Mouse (Mus musculus) hindbrain, embryonic 15.5 days (tissue): ENCODE measurements around the gene Iqgap3. TPM values are rescaled to one million over a fixed set of nuclear protein-coding genes. Genes with fewer than 3 reads are reported as not detected.

Experiments used
- ATAC-seq: fragments of 200-750 bp; cut with Nextera tagmentation; 2 replicates; pipeline ENCODE4 v1.8.0; 2017; ENCODE audit warnings: low read depth, moderate number of reproducible peaks, moderate TSS enrichment; ENCODE audit not compliant: low FRiP score
- H3K27ac ChIP-seq: fragments of 300-500 bp; sonication (generic); replicated peaks from 2 replicates; pipeline ENCODE4 v1.5.1; 2015; ENCODE audit warnings: mild to moderate bottlenecking, inconsistent platforms
- H3K27me3 ChIP-seq: fragments of 300-500 bp; sonication (generic); 2 replicates; pipeline ENCODE4 v1.6.1; 2015; ENCODE audit warnings: control low read depth, inconsistent platforms
- H3K36me3 ChIP-seq: fragments of 300-500 bp; sonication (generic); 2 replicates; pipeline ENCODE4 v1.6.1; 2015; ENCODE audit warnings: control low read depth, inconsistent platforms
- H3K4me1 ChIP-seq: fragments of 300-500 bp; sonication (generic); replicated peaks from 2 replicates; pipeline ENCODE4 v1.6.1; 2015; ENCODE audit warnings: control low read depth, inconsistent platforms
- H3K4me2 ChIP-seq: fragments of 300-500 bp; sonication (generic); 2 replicates; pipeline ENCODE4 v1.6.1; 2015; ENCODE audit warnings: moderate library complexity, mild to moderate bottlenecking, inconsistent platforms
- H3K4me3 ChIP-seq: fragments of 300-500 bp; sonication (generic); 2 replicates; pipeline ENCODE4 v1.5.1; 2015; ENCODE audit warnings: mild to moderate bottlenecking, inconsistent platforms
- H3K9ac ChIP-seq: fragments of 300-500 bp; sonication (generic); 2 replicates; pipeline ENCODE4 v1.6.1; 2015; ENCODE audit warnings: inconsistent platforms
- H3K9me3 ChIP-seq: fragments of 300-500 bp; sonication (generic); 2 replicates; pipeline ENCODE4 v1.6.1; 2016; ENCODE audit warnings: control low read depth, inconsistent platforms
- WGBS: fragments of 180-500 bp; shearing (Covaris S2); methylation state at CpG from one replicate; pipeline ENCODE4 v1.1.7; 2015; 5-methylcytosine and 5-hydroxymethylcytosine counted together
- polyA plus RNA-seq: library from polyadenylated mRNA; unstranded; fragments of >200 nt; fragmentation: Nextera tagmentation; extraction: Ambion mirVana; gene quantifications from 2 replicates; pipeline ENCODE4 v1.2.1, GENCODE M21; 2015

The Iqgap3 gene
- polyA plus RNA-seq = 3.4 and 4.4 TPM in 2 replicates

- H3K4me3 ChIP-seq = peak within 1 kb of the TSS; percentile 42
- H3K27me3 ChIP-seq = no peaks in the 10 kb centered on the region
- peak within 1 kb of the TSS; percentile 30; the same call in 1 of the 2 replicates for H3K9ac ChIP-seq
- H3K4me2 ChIP-seq = peak within 1 kb of the TSS; percentile 76
- H3K36me3 ChIP-seq = no peaks in the 10 kb centered on the region
- peak within 1 kb of the TSS; percentile 46 for H3K27ac ChIP-seq
- H3K9me3 ChIP-seq = no peaks in the 10 kb centered on the region
- H3K4me1 ChIP-seq = peaks cover 17% of the 10 kb centered on the region
- ATAC-seq = peak; percentile 93
- WGBS = 19% methylated on average over 33 of the region's 33 CpGs
Measured at GRCm38 (mm10) chr3:88081345-88082223, at the start of gene Iqgap3. Iqgap3 (plus strand) TSS chr3:88081971.

- Histone ChIP-seq H3K4me1 (no peaks in the 10 kb centered on the region), H3K4me3 (no peak overlapping the region), H3K27ac (no peak overlapping the region), H3K4me2 (no peak overlapping the region), H3K9me3 (no peaks in the 10 kb centered on the region), H3K9ac (no peak overlapping the region), H3K27me3 (peaks cover 24% of the 10 kb centered on the region), H3K36me3 (no peaks in the 10 kb centered on the region)
- 74% methylated on average over 5 of the region's 5 CpGs for WGBS
- no peak for ATAC-seq
Measured at GRCm38 (mm10) chr3:88033506-88033905, 48.3 kb upstream of the Iqgap3 start.

GRCm38 (mm10) chr3:88035561-88036293 is 46.0 kb upstream of the Iqgap3 start:
- no peak for ATAC-seq
- Histone ChIP-seq H3K4me3 (no peak overlapping the region), H3K9ac (no peak overlapping the region), H3K9me3 (no peaks in the 10 kb centered on the region), H3K4me2 (no peak overlapping the region), H3K27ac (no peak overlapping the region), H3K36me3 (no peaks in the 10 kb centered on the region), H3K27me3 (peaks cover 27% of the 10 kb centered on the region), H3K4me1 (no peaks in the 10 kb centered on the region)
- 52% methylated on average over 1 of the region's 1 CpGs for WGBS

GRCm38 (mm10) chr3:88042661-88043421 is 38.9 kb upstream of the Iqgap3 start, which contains the start of gene Gpatch4:
Gpatch4 (plus strand) TSS chr3:88043108.
- Histone ChIP-seq H3K9me3 (no peaks in the 10 kb centered on the region), H3K4me1 (peaks cover 16% of the 10 kb centered on the region), H3K27me3 (peaks cover 15% of the 10 kb centered on the region; the same call in 1 of the 2 replicates), H3K27ac (peak within 1 kb of the TSS; percentile 68), H3K4me3 (peak within 1 kb of the TSS; percentile 78), H3K9ac (peak within 1 kb of the TSS; percentile 55), H3K36me3 (no peaks in the 10 kb centered on the region), H3K4me2 (peak within 1 kb of the TSS; percentile 81)
- WGBS = 9% methylated on average over 36 of the region's 36 CpGs
- ATAC-seq = peak; percentile 95

GRCm38 (mm10) chr3:88049532-88049931 is 32.2 kb upstream of the Iqgap3 start:
- 91% methylated on average over 3 of the region's 3 CpGs for WGBS
- no peaks in the 10 kb centered on the region for H3K27me3 ChIP-seq
- no peaks in the 10 kb centered on the region for H3K9me3 ChIP-seq
- no peak for ATAC-seq
- no peak overlapping the region for H3K4me3 ChIP-seq
- H3K36me3 ChIP-seq = peaks cover 36% of the 10 kb centered on the region
- H3K9ac ChIP-seq = no peak overlapping the region
- H3K27ac ChIP-seq = no peak overlapping the region
- H3K4me1 ChIP-seq = 0 out of 2 replicates have a peak, but pooled peaks cover 6% of the 10 kb centered on the region
- no peak overlapping the region for H3K4me2 ChIP-seq

GRCm38 (mm10) chr3:88057030-88057429 is 24.7 kb upstream of the Iqgap3 start:
- Histone ChIP-seq H3K4me3 (peak overlapping the region; percentile 88), H3K4me1 (peaks cover 17% of the 10 kb centered on the region), H3K36me3 (peaks cover 36% of the 10 kb centered on the region), H3K9ac (peak overlapping the region; percentile 92; the same call in 1 of the 2 replicates), H3K27ac (no peak overlapping the region), H3K4me2 (peak overlapping the region; percentile 88), H3K9me3 (no peaks in the 10 kb centered on the region), H3K27me3 (no peaks in the 10 kb centered on the region)
- WGBS = 87% methylated on average over 6 of the region's 6 CpGs
- no peak for ATAC-seq

GRCm38 (mm10) chr3:88057902-88058696 is 23.7 kb upstream of the Iqgap3 start, which contains the start of gene Naxe:
Naxe (minus strand) TSS chr3:88058495.
- Histone ChIP-seq H3K9me3 (no peaks in the 10 kb centered on the region), H3K36me3 (peaks cover 25% of the 10 kb centered on the region), H3K4me3 (peak within 1 kb of the TSS; percentile 88), H3K27me3 (no peaks in the 10 kb centered on the region), H3K4me1 (peaks cover 17% of the 10 kb centered on the region), H3K9ac (peak within 1 kb of the TSS; percentile 92), H3K4me2 (peak within 1 kb of the TSS; percentile 88), H3K27ac (peak within 1 kb of the TSS; percentile 76)
- under 1% methylated on average over 60 of the region's 60 CpGs for WGBS
- peak; percentile 94 for ATAC-seq

GRCm38 (mm10) chr3:88068386-88068785 is 13.4 kb upstream of the Iqgap3 start:
- H3K27ac ChIP-seq = no peak overlapping the region
- no peaks in the 10 kb centered on the region for H3K36me3 ChIP-seq
- no peaks in the 10 kb centered on the region for H3K4me1 ChIP-seq
- WGBS = 43% methylated on average over 2 of the region's 2 CpGs
- H3K9me3 ChIP-seq = no peaks in the 10 kb centered on the region
- no peak overlapping the region for H3K4me3 ChIP-seq
- H3K4me2 ChIP-seq = no peak overlapping the region
- H3K27me3 ChIP-seq = 0 out of 2 replicates have a peak, but pooled peaks cover 7% of the 10 kb centered on the region
- no peak for ATAC-seq
- H3K9ac ChIP-seq = no peak overlapping the region

GRCm38 (mm10) chr3:88071783-88072182 is 10.0 kb upstream of the Iqgap3 start:
- H3K4me3 ChIP-seq = no peak overlapping the region
- 2% methylated on average over 5 of the region's 5 CpGs for WGBS
- no peaks in the 10 kb centered on the region for H3K36me3 ChIP-seq
- peak; percentile 84 for ATAC-seq
- no peak overlapping the region for H3K9ac ChIP-seq
- no peaks in the 10 kb centered on the region for H3K4me1 ChIP-seq
- 0 out of 2 replicates have a peak, but pooled peaks cover 7% of the 10 kb centered on the region for H3K27me3 ChIP-seq
- H3K27ac ChIP-seq = no peak overlapping the region
- no peaks in the 10 kb centered on the region for H3K9me3 ChIP-seq
- no peak overlapping the region for H3K4me2 ChIP-seq

- WGBS = 72% methylated on average over 2 of the region's 2 CpGs
Measured at GRCm38 (mm10) chr3:88073631-88074030, 8.1 kb upstream of the Iqgap3 start.

GRCm38 (mm10) chr3:88074351-88074750 is 7.4 kb upstream of the Iqgap3 start:
- Histone ChIP-seq H3K4me2 (no peak overlapping the region), H3K27me3 (0 out of 2 replicates have a peak, but pooled peaks cover 7% of the 10 kb centered on the region), H3K4me3 (no peak overlapping the region), H3K9ac (no peak overlapping the region), H3K27ac (no peak overlapping the region), H3K9me3 (no peaks in the 10 kb centered on the region), H3K36me3 (no peaks in the 10 kb centered on the region), H3K4me1 (no peaks in the 10 kb centered on the region)
- no peak for ATAC-seq
- WGBS = 78% methylated on average over 2 of the region's 2 CpGs

More at GRCm38 (mm10) chr3:88073631-88074030, 8.1 kb upstream of the Iqgap3 start:
- Histone ChIP-seq H3K4me1 (no peaks in the 10 kb centered on the region), H3K36me3 (no peaks in the 10 kb centered on the region), H3K27ac (no peak overlapping the region), H3K9ac (no peak overlapping the region), H3K4me3 (no peak overlapping the region), H3K27me3 (0 out of 2 replicates have a peak, but pooled peaks cover 7% of the 10 kb centered on the region), H3K9me3 (no peaks in the 10 kb centered on the region), H3K4me2 (no peak overlapping the region)
- ATAC-seq = no peak
